Mouse (Mus musculus): ENCODE measurements around the gene Slf1. TPM values are rescaled to one million over a fixed set of nuclear protein-coding genes. Genes with fewer than 3 reads are reported as not detected.

Slf1 gene
- polyA plus RNA-seq, 1 experiment from 2014 or later = 42.2 TPM

- H3K4me3 ChIP-seq (ENCODE audit: low read depth, low read length) = no peak overlapping the region
- no peaks in the 10 kb centered on the region for H3K4me1 ChIP-seq (ENCODE audit: control insufficient read depth, insufficient read depth, low read length)
- 86% methylated on average over 1 of the region's 1 CpGs for WGBS
- H3K9me3 ChIP-seq (ENCODE audit: control insufficient read depth, low read length) = no peaks in the 10 kb centered on the region
- no peak overlapping the region for H3K27ac ChIP-seq (ENCODE audit: low read depth, low read length)
- H3K4me2 ChIP-seq = no peak overlapping the region
- peak; percentile 56 for DNase-seq (ENCODE audit: low spot score, missing footprints)
- no peaks in the 10 kb centered on the region for H3K36me3 ChIP-seq (ENCODE audit: control insufficient read depth, insufficient read depth, low read length)
- H3K9ac ChIP-seq (ENCODE audit: low read length) = no peak overlapping the region
- ATAC-seq (ENCODE audit: low FRiP score) = no peak
- no peaks in the 10 kb centered on the region for H3K27me3 ChIP-seq (ENCODE audit: control insufficient read depth, insufficient read depth, low read length)
Measured at GRCm38 (mm10) chr13:77043375-77043774, 91.9 kb downstream of the Slf1 start.

- Histone ChIP-seq H3K27ac (ENCODE audit: low read depth, low read length) (no peak overlapping the region), H3K9me3 (ENCODE audit: control insufficient read depth, low read length) (no peaks in the 10 kb centered on the region), H3K27me3 (ENCODE audit: control insufficient read depth, insufficient read depth, low read length) (no peaks in the 10 kb centered on the region), H3K4me3 (ENCODE audit: low read depth, low read length) (no peak overlapping the region), H3K36me3 (ENCODE audit: control insufficient read depth, insufficient read depth, low read length) (no peaks in the 10 kb centered on the region), H3K4me1 (ENCODE audit: control insufficient read depth, insufficient read depth, low read length) (no peaks in the 10 kb centered on the region), H3K4me2 (no peak overlapping the region), H3K9ac (ENCODE audit: low read length) (no peak overlapping the region)
- WGBS = 70% methylated on average over 5 of the region's 5 CpGs
- ATAC-seq (ENCODE audit: low FRiP score) (no peak), DNase-seq (ENCODE audit: low spot score, missing footprints) (no peak)
Measured at GRCm38 (mm10) chr13:77029594-77029993, 105.7 kb downstream of the Slf1 start.

DNA sequence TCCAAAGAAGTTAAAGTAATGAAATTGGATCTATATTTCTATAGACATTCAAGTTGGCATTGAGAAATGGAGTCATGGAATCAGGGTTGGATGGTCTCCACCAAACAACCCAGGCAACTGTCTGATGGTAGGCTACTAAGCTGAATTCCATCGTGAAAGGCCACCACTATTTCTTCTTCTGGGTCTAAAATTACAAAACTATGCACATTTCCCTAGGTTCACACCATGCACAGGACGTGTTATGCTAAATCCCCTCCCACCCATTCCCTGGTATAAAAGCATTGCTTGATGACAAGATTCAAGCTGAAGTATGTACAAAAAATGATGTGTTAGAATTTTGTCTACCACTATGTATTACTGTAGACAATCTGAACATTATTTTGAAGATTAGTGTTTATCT is 116.4 kb downstream of the Slf1 start:
- no peaks in the 10 kb centered on the region for H3K27me3 ChIP-seq (ENCODE audit: control insufficient read depth, insufficient read depth, low read length)
- 87% methylated on average over 2 of the region's 2 CpGs for WGBS
- H3K9ac ChIP-seq (ENCODE audit: low read length) = no peak overlapping the region
- no peak overlapping the region for H3K4me3 ChIP-seq (ENCODE audit: low read depth, low read length)
- ATAC-seq (ENCODE audit: low FRiP score) = no peak
- no peak overlapping the region for H3K4me2 ChIP-seq
- no peaks in the 10 kb centered on the region for H3K9me3 ChIP-seq (ENCODE audit: control insufficient read depth, low read length)
- no peak for DNase-seq (ENCODE audit: low spot score, missing footprints)
- H3K36me3 ChIP-seq (ENCODE audit: control insufficient read depth, insufficient read depth, low read length) = no peaks in the 10 kb centered on the region
- H3K4me1 ChIP-seq (ENCODE audit: control insufficient read depth, insufficient read depth, low read length) = no peaks in the 10 kb centered on the region
- no peak overlapping the region for H3K27ac ChIP-seq (ENCODE audit: low read depth, low read length)

GRCm38 (mm10) chr13:77003684-77004083 is 131.6 kb downstream of the Slf1 start:
- H3K27me3 ChIP-seq (ENCODE audit: control insufficient read depth, insufficient read depth, low read length) = no peaks in the 10 kb centered on the region
- no peak overlapping the region for H3K4me3 ChIP-seq (ENCODE audit: low read depth, low read length)
- DNase-seq (ENCODE audit: low spot score, missing footprints) (no peak), ATAC-seq (ENCODE audit: low FRiP score) (no peak)
- no peak overlapping the region for H3K27ac ChIP-seq (ENCODE audit: low read depth, low read length)
- H3K9ac ChIP-seq (ENCODE audit: low read length) = no peak overlapping the region
- no peak overlapping the region for H3K4me2 ChIP-seq
- 98% methylated on average over 1 of the region's 1 CpGs for WGBS
- H3K9me3 ChIP-seq (ENCODE audit: control insufficient read depth, low read length) = no peaks in the 10 kb centered on the region
- no peaks in the 10 kb centered on the region for H3K36me3 ChIP-seq (ENCODE audit: control insufficient read depth, insufficient read depth, low read length)
- no peaks in the 10 kb centered on the region for H3K4me1 ChIP-seq (ENCODE audit: control insufficient read depth, insufficient read depth, low read length)

GRCm38 (mm10) chr13:77002628-77003027 is 132.6 kb downstream of the Slf1 start:
- H3K4me2 ChIP-seq = no peak overlapping the region
- H3K9ac ChIP-seq (ENCODE audit: low read length) = no peak overlapping the region
- ATAC-seq (ENCODE audit: low FRiP score) = no peak
- no peaks in the 10 kb centered on the region for H3K9me3 ChIP-seq (ENCODE audit: control insufficient read depth, low read length)
- no peaks in the 10 kb centered on the region for H3K27me3 ChIP-seq (ENCODE audit: control insufficient read depth, insufficient read depth, low read length)
- no peak for DNase-seq (ENCODE audit: low spot score, missing footprints)
- 66% methylated on average over 3 of the region's 3 CpGs for WGBS
- no peaks in the 10 kb centered on the region for H3K36me3 ChIP-seq (ENCODE audit: control insufficient read depth, insufficient read depth, low read length)
- no peak overlapping the region for H3K27ac ChIP-seq (ENCODE audit: low read depth, low read length)
- H3K4me1 ChIP-seq (ENCODE audit: control insufficient read depth, insufficient read depth, low read length) = no peaks in the 10 kb centered on the region
- no peak overlapping the region for H3K4me3 ChIP-seq (ENCODE audit: low read depth, low read length)

Other genes with a start within 250 kb of the Slf1 start
- 12.3 and 12.5 TPM in 2 replicates for gene 2210408I21Rik, start 67 bp upstream of the Slf1 start, polyA plus RNA-seq (2014; fragmentation: Nextera tagmentation; extraction: Ambion mirVana)